9 mouse cellular contexts compared by ENCODE assay signal in the genomic region with DNA sequence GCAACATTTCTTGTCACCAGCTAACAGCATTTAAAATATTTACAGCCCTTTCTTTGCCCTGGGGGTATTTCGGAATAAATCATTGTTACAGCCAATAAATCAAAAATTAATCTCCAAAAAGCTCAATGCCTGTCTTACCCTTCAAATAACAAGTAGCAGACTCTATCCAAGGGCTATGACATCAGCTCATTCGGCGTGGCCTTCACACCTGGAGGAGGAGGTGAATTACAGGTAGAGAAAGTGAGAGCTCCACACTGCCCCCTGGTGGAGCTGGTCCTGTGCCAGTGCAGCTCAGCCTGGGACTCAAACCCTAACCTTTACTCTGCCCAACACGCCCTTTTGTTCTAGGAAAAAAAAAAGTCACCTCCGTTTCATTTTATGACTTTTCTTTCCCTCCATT. TPM values are rescaled to one million over a fixed set of nuclear protein-coding genes. Genes with fewer than 3 reads are reported as not detected.
DNase-seq lines count a peak whose midpoint lies in the region; ATAC-seq and TF ChIP-seq lines count a peak whose summit lies in the region.
"Had no signal": no experiment of that assay in that cellular context is flagged by ENCODE, and none has a peak within 500 bp of the region (broad histone marks: within the 10 kb centered on the region; RNA-seq: fewer than 3 reads in every experiment).

No protein-coding gene starts in this region.

- peak; percentile 23 for DNase-seq in CH12.LX (ENCODE audit: extremely low read depth)
- peak; percentile 39 for DNase-seq in heart, postnatal 4 days
- DNase-seq in yolk sac, embryonic 10.5 days (ENCODE audit: low spot score) = no peak

- no peaks in the 10 kb centered on the region for H3K36me3 ChIP-seq in intestine, postnatal 0 days (ENCODE audit: control insufficient read depth, insufficient read depth)
- no peaks in the 10 kb centered on the region for H3K36me3 ChIP-seq in intestine, embryonic 15.5 days
- H3K36me3 ChIP-seq in CH12.LX (replicated peaks in 1 of 2; ENCODE audit: control insufficient read depth in 1 of 2, insufficient read depth in 1 of 2, low read length in 1 of 2) = no peaks in the 10 kb centered on the region

- no peak overlapping the region for H3K27ac ChIP-seq in intestine, postnatal 0 days (ENCODE audit: low read depth, low read length)
- H3K27ac ChIP-seq in intestine, embryonic 15.5 days = no peak overlapping the region
- H3K27ac ChIP-seq in CH12.LX (ENCODE audit: insufficient read depth, low read depth) = no peak overlapping the region
- no peak overlapping the region for H3K27ac ChIP-seq in bone marrow macrophage, adult 2 months (ENCODE audit: insufficient read depth, low read depth, low read length)
- no peak overlapping the region for H3K27ac ChIP-seq in olfactory bulb, adult 2 months (ENCODE audit: insufficient read depth, low read depth, low read length)
- H3K27ac ChIP-seq: macrophage had no signal

- dilution Hi-C loops in CH12.LX (cut with MboI; ENCODE audit: extremely low pct_ligation_motif_present, extremely low pct_unique_long_range_greater_than_20kb, low sequenced_read_pairs) = no loop called here

- no peaks in the 10 kb centered on the region for H3K4me1 ChIP-seq in intestine, postnatal 0 days (replicated peaks; ENCODE audit: control insufficient read depth, insufficient read depth, low read length)
- 0 out of 2 replicates have a peak, but pooled peaks cover 2% of the 10 kb centered on the region for H3K4me1 ChIP-seq in intestine, embryonic 15.5 days (replicated peaks)
- H3K4me1 ChIP-seq in CH12.LX (ENCODE audit: control insufficient read depth in 1 of 2, insufficient read depth in 2 of 2) = no peaks in the 10 kb centered on the region
- no peaks in the 10 kb centered on the region for H3K4me1 ChIP-seq in bone marrow macrophage, adult 2 months (ENCODE audit: control insufficient read depth, insufficient read depth, low read length)
- H3K4me1 ChIP-seq in olfactory bulb, adult 2 months (ENCODE audit: control insufficient read depth, insufficient read depth, low read length) = peaks cover 2% of the 10 kb centered on the region; the same call in 1 of the 2 replicates

- peak; percentile 68 for TF ChIP-seq CTCF in intestine, postnatal 0 days (IDR thresholded peaks at IDR 0.05; ENCODE audit: low read depth)
- peak; percentile 53 to 71 for TF ChIP-seq CTCF in CH12.LX (conservative IDR thresholded peaks at IDR 0.05 in 1 of 2, IDR thresholded peaks at IDR 0.05 in 1 of 2; ENCODE audit: low read depth in 2 of 2, low read length in 2 of 2)
- peak; percentile 47; the same call in 1 of the 2 replicates for TF ChIP-seq CTCF in bone marrow macrophage, adult 2 months (IDR thresholded peaks at IDR 0.05; ENCODE audit: low read depth, low read length)
- TF ChIP-seq CTCF in olfactory bulb, adult 2 months (IDR thresholded peaks at IDR 0.05; ENCODE audit: insufficient read depth, low read depth, low read length) = peak; percentile 40; the same call in 1 of the 2 replicates

- no peak overlapping the region for H3K9ac ChIP-seq in intestine, postnatal 0 days (ENCODE audit: low read depth, low read length)
- H3K9ac ChIP-seq in intestine, embryonic 15.5 days = no peak overlapping the region
- H3K9ac ChIP-seq in CH12.LX (ENCODE audit: insufficient read depth, low read depth) = no peak overlapping the region

- no peaks in the 10 kb centered on the region for H3K79me2 ChIP-seq in CH12.LX (replicated peaks; ENCODE audit: control insufficient read depth, extremely low read depth, insufficient read depth, poor library complexity, severe bottlenecking)

- 22% methylated on average over 5 of the region's 5 CpGs for WGBS in intestine, postnatal 0 days
- 21% methylated on average over 5 of the region's 5 CpGs for WGBS in intestine, embryonic 15.5 days
- 46% methylated on average over 5 of the region's 5 CpGs for WGBS in olfactory bulb, adult 2 months

- no peaks in the 10 kb centered on the region for H3K27me3 ChIP-seq in intestine, postnatal 0 days (replicated peaks; ENCODE audit: control insufficient read depth, insufficient read depth, low read length)
- 0 out of 2 replicates have a peak, but pooled peaks cover 4% of the 10 kb centered on the region for H3K27me3 ChIP-seq in intestine, embryonic 15.5 days (replicated peaks)
- peaks cover 81% of the 10 kb centered on the region for H3K27me3 ChIP-seq in CH12.LX (replicated peaks)

- TF ChIP-seq RAD21 in CH12.LX (IDR thresholded peaks at IDR 0.05; ENCODE audit: low read depth, low read length) = no peak; the same call in none of the 2 replicates

- no peak for TF ChIP-seq EP300 in CH12.LX (IDR thresholded peaks at IDR 0.05; ENCODE audit: low read length)

- H3K4me2 ChIP-seq in intestine, postnatal 0 days (replicated peaks; ENCODE audit: low read depth) = no peak overlapping the region
- no peak overlapping the region for H3K4me2 ChIP-seq in intestine, embryonic 15.5 days (replicated peaks)
- no peak overlapping the region for H3K4me2 ChIP-seq in CH12.LX (ENCODE audit: insufficient read depth, low read depth, poor library complexity, severe bottlenecking)

- in situ Hi-C loops in CH12.LX (cut with MboI; ENCODE audit: low pct_ligation_motif_present, low pct_unique_long_range_greater_than_20kb, low sequenced_read_pairs) = loop anchor here (25.0 kb wide), 1 partner anchor 191 kb away; no protein-coding TSS in a partner anchor

- no peak overlapping the region for H3K4me3 ChIP-seq in intestine, postnatal 0 days (ENCODE audit: low read depth, low read length)
- no peak overlapping the region for H3K4me3 ChIP-seq in intestine, embryonic 15.5 days (replicated peaks)
- H3K4me3 ChIP-seq in CH12.LX (replicated peaks in 1 of 3; ENCODE audit: low read depth in 2 of 3, low read length in 2 of 3, poor library complexity in 1 of 3) = no peak overlapping the region
- H3K4me3 ChIP-seq in bone marrow macrophage, adult 2 months (ENCODE audit: insufficient read depth, low read length) = no peak overlapping the region
- no peak overlapping the region for H3K4me3 ChIP-seq in olfactory bulb, adult 2 months (ENCODE audit: insufficient read depth, low read depth, low read length)

- no peaks in the 10 kb centered on the region for H3K9me3 ChIP-seq in intestine, postnatal 0 days (ENCODE audit: control insufficient read depth)
- no peaks in the 10 kb centered on the region for H3K9me3 ChIP-seq in intestine, embryonic 15.5 days
- H3K9me3 ChIP-seq in CH12.LX (replicated peaks; ENCODE audit: low read length) = no peaks in the 10 kb centered on the region

- ATAC-seq in intestine, postnatal 0 days = no peak
- no peak for ATAC-seq in intestine, embryonic 15.5 days
- ATAC-seq in frontal cortex, adult (ENCODE audit: low TSS enrichment) = no peak

- TF ChIP-seq POLR2A in CH12.LX (IDR thresholded peaks at IDR 0.05; ENCODE audit: low read depth, low read length) = no peak
- no peak for TF ChIP-seq POLR2A in bone marrow macrophage, adult 2 months (IDR thresholded peaks at IDR 0.05; ENCODE audit: borderline replicate concordance, low read depth, low read length)
- no peak for TF ChIP-seq POLR2A in olfactory bulb, adult 2 months (IDR thresholded peaks at IDR 0.05; ENCODE audit: insufficient read depth, low read depth, low read length)

TF ChIP-seq in CH12.LX, 34 proteins besides CTCF, POLR2A, EP300 and RAD21:
- TF ChIP-seq SMC3 (IDR thresholded peaks at IDR 0.05; ENCODE audit: low read depth, low read length) (peak; percentile 53), E2F4 (IDR thresholded peaks at IDR 0.05; ENCODE audit: insufficient replicate concordance, low read depth, low read length) (no peak)

RNA-seq across cellular contexts. Expression of gene Nfasc, which starts 29.8 kb away (rescaled TPM):
- polyA plus RNA-seq in intestine, postnatal 0 days (2015; fragmentation: Nextera tagmentation; extraction: Ambion mirVana) = 0.83 and 1.1 TPM in 2 replicates
- 2.9 and 4.3 TPM in 2 replicates for polyA plus RNA-seq in intestine, embryonic 15.5 days (2015; fragmentation: Nextera tagmentation; extraction: Ambion mirVana)
- total RNA-seq in CH12.LX (2012; rRNA removed) (not detected in 2 replicates), CH12.LX (2014; rRNA removed) (not detected in 2 replicates)
- 0.04 TPM in 1 of 2 replicates, not detected in the other for polyA plus RNA-seq in CH12.LX (2012; ENCODE audit: insufficient read length, low read depth)
- not detected in 2 replicates for polyA plus RNA-seq in bone marrow macrophage, adult 2 months (2012; ENCODE audit: insufficient read depth, insufficient read length, missing spikeins)
- 1 to 10 TPM; 1.0 to 1.1 TPM for total RNA-seq in heart, postnatal 4 days (2021)
- 75.6 and 87.2 TPM in 2 replicates for polyA plus RNA-seq in olfactory bulb, adult 2 months (2012; ENCODE audit: insufficient read depth, insufficient read length, low replicate concordance, missing spikeins)
- polyA plus RNA-seq: macrophage had no signal

Comparison
In these comparisons a context has a peak if more than half of its experiments do, and no peak if none do; other contexts are left out.
1. RNA of gene Nfasc, which starts 29.8 kb away (polyA plus RNA-seq): 75.6 to 87.2 TPM in olfactory bulb, adult 2 months; 2.9 to 4.3 TPM in intestine, embryonic 15.5 days, 0.83 to 1.1 TPM in intestine, postnatal 0 days, 0.04 TPM in CH12.LX and not detected in bone marrow macrophage, adult 2 months; every median in the first group is over 10 times any median in the second.
2. Peak in every context shown above with its lines, with median percentiles within 50 percentile points of each other: CTCF ChIP-seq.